Mouse (Mus musculus) right cerebral cortex, postnatal 10 days (tissue): ENCODE data around the gene 1700021F07Rik.

Source experiments
- DNase-seq, 2 experiments: peaks; one replicate each; pipeline ENCODE4 v3.0.0; 2021; ENCODE audit warnings: low spot score in 2 of 2

The 1700021F07Rik gene

DNA sequence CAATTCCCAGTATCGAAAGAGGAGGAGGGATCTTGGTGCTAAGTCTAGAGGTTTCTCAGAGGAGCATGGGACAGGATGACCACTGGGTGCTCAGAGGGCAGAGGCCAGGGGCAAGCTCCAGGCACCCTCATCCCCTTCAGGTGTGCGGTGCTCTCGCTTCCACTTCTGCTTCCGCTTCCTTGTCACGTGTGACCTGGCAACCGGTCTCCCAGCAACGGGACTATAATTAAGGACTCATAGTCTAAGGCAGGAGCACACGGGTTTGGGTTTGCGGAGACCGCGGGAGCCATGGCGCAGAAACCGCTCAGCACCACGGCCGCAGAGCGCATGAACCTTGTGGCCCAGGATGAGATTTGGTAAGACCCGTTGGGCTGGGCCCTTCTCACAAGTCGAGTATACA, at the start of gene 1700021F07Rik:
Gene 1700021F07Rik (plus strand): TSS at position 211 of the 400 bp plus-strand sequence.
- DNase-seq: no peak

- no peak for DNase-seq
Observed at GRCm38 (mm10) chr2:173473233-173473632, 49.2 kb upstream of the 1700021F07Rik start.

GRCm38 (mm10) chr2:173479050-173479449, 43.3 kb upstream of the 1700021F07Rik start:
- DNase-seq: no peak

GRCm38 (mm10) chr2:173484486-173484885, 37.9 kb upstream of the 1700021F07Rik start:
- no peak for DNase-seq

GRCm38 (mm10) chr2:173499612-173500011, 22.8 kb upstream of the 1700021F07Rik start:
- DNase-seq: no peak

DNA sequence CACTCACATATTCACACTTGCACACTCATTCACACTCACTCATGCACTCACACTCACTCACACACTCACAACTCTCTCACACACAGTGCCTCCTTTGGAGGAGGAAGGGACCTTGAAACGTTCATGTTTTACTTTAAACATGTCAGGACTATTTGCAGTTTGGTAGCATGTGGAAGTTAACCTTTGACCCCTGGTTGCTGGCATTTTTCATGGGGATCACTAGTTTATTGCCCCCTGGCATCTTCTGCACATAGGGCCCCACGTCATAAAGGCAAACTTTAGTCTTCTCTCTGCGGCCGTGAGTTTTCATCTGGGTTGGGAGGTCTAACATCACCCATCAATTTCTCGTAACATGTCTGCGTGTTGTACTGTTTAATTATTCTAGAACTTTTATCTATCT, 8.4 kb upstream of the 1700021F07Rik start:
- no peak for DNase-seq

GRCm38 (mm10) chr2:173515186-173515585, 7.2 kb upstream of the 1700021F07Rik start:
- DNase-seq: no peak

GRCm38 (mm10) chr2:173516150-173516855, 6.1 kb upstream of the 1700021F07Rik start:
- no peak for DNase-seq

DNA sequence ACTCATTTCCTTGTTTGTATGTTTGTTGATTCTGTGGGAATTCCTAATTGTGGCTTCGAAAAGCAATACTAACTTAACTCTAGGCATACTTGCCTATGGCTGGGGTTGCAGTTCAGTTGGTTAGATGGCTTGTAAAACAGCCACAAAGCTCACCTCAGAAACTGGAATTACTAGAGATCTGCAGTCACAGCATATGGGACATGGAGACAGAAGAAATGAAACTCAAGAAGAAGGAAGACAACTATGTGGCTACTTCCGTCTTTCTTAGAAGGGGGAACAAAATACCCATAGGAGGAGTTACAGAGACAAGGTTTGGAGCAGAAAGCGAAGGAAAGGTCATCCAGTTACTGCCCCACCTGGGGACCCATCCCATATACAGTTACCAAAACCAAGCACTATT, 6.1 kb downstream of the 1700021F07Rik start:
- no peak for DNase-seq

- no peak for DNase-seq
Observed at GRCm38 (mm10) chr2:173532711-173533462, 10.5 kb downstream of the 1700021F07Rik start.

DNA sequence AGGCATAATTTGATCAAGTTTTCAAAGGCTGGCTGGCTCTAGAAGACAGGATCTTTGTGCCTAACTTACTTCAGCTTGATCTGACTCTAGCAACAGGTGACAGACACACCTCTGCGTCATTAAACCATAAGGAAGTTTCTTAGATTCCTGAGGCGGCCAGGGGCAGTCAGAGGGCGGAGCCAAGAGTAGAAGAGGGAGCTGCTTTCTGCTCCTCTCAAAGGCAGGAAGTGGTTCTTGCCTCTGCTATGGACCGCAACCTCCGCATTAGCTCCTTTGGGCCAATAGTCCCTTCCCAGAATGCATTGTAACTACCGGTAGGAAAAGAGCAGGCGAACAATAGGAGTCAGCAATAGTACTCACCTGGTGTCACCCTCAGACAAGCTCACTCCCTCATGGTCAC, 12.2 kb downstream of the 1700021F07Rik start:
- no peak for DNase-seq

DNA sequence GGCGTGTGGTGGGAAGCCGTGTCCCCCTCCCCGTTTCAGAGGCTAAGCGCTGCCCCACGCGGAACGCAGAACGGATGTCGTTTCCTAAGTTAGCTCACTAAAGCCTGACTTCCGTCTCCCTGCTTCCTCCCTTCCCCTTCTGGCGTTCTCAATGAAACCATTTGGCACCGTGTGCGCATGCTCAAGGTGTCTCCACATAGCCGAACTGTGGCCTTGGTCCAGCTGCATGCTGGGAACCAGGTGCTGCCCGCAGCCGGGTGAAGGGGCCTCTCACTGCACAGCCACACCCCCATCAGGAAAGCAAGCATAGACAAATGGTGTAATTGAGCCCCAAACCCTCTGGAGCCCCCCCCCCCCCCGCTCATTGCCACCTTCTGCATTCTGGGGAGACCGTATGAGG, 13.0 kb downstream of the 1700021F07Rik start:
- no peak for DNase-seq

- DNase-seq: no peak
Observed at GRCm38 (mm10) chr2:173535886-173536285, 13.5 kb downstream of the 1700021F07Rik start.

- no peak for DNase-seq
Observed at GRCm38 (mm10) chr2:173539781-173540180, 17.4 kb downstream of the 1700021F07Rik start.

GRCm38 (mm10) chr2:173541748-173542147, 19.4 kb downstream of the 1700021F07Rik start:
- no peak for DNase-seq

- DNase-seq: no peak
Observed at GRCm38 (mm10) chr2:173542716-173543115, 20.3 kb downstream of the 1700021F07Rik start.

GRCm38 (mm10) chr2:173545992-173546703, 23.8 kb downstream of the 1700021F07Rik start:
- peak; percentile 77 to 88 for DNase-seq

GRCm38 (mm10) chr2:173549236-173549635, 26.9 kb downstream of the 1700021F07Rik start:
- no peak for DNase-seq

DNA sequence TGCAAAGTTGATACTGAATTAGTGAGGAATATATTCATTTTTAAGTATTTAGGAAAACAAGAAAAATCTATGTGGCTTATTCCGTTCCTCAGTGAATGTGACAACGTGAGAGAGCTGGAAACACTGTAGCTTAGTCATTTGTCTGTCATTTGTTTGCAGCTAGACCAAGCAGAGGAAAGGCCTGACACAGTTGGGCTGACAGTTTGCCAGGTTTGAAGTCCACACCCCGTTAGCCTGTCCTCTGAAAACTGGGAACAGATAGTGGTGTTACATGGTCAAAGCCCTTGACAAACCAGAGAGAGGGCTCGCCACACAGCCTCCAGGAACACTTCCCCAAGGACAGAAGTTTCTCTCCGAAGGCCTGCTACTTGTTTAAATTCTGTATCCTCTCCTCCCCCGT, 28.3 kb downstream of the 1700021F07Rik start:
- DNase-seq: no peak

DNA sequence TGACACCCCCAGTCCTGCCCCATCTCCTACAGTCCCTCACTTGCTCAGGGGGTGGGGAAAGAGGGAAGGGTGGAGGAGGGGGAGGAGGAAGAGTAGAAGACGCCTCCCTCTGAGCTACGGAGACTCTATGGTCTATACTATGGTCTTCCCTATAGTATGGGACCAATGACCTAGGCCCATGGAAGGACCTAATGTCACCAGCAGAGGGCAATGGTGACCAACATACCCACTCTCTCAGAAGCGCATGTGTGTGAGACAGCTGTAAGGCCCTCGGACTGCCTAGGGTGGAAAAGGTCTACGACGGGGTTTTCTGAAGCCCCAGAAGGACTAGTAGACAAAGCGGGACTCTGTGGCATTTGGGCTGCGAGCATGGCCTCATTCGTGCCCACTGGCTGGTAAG, 31.5 kb downstream of the 1700021F07Rik start:
- DNase-seq: no peak

DNA sequence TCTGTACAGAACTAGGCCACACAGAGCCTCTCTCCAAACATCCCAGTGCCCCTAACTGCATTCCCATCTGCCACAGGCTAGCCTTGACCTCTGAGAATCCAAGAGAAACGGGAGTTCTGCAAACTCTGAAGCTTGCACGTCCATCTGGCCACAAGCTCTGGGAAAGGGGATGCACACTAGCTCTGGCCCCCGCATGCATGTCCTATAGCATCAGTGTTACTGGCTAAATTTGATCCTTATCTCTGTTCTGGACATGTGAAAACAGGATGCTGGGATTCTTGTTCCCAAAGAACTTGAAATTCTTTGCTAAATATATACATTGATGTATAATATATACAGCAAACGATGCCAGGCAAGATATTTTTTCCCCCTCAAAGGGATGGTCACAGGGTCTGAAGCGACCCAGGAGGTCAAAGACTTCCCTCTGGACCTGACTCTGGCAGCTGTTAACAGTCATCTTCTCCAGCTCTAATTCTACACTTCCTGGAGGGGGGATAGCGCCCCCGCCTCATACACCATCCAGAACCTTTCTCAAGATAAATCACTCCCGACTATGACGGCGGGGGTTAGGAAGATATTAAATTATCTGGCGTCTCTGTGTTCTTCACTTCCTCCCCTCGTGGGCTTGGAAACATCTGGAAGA, 36.5 kb downstream of the 1700021F07Rik start:
- no peak for DNase-seq

DNA sequence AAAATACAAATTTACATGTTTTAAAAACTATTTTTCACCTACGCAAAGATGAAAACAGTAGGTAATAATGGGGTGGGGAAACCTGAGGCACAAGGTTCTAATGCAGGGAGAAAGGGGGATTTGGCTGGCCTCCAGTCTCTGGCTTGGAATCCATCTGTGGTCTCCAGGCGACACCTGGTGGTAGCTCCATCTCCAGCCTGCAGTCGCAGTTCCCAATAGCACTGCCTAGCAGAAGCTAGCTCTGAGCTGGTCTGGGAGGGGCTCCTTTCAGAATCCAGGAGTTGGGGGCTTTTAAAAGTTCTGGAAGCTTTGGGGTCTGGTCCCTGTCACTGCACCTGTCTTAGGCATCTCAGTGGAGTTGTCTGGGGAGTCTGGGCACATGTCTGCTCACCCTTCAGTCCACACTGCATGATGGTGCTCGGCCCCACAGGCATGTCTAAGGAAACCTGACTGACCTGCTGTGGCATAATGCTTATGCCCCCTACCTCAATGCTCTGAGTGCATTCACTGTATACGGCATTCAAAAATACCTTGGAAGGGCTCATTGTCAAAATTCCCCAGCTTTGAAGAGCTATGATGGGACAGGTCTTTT, 39.6 kb downstream of the 1700021F07Rik start:
- DNase-seq: peak; percentile 86 to 88
